Mouse (Mus musculus) neural tube, embryonic 13.5 days (tissue): ENCODE results near the gene Stil. TPM values are rescaled to one million over a fixed set of nuclear protein-coding genes. Genes with fewer than 3 reads are reported as not detected.

ENCODE experiments used
- ATAC-seq: fragments of 200-750 bp; cut with Nextera tagmentation; 2 replicates; pipeline ENCODE4 v1.8.0; 2017; ENCODE audit warnings: low read depth, mild to moderate bottlenecking, moderate TSS enrichment, moderate library complexity
- H3K27ac ChIP-seq: fragments of 300-500 bp; sonication (generic); replicated peaks from 2 replicates; pipeline ENCODE4 v1.5.1; 2015; ENCODE audit warnings: moderate library complexity, mild to moderate bottlenecking, inconsistent platforms
- H3K27me3 ChIP-seq: fragments of 300-500 bp; sonication (generic); 2 replicates; pipeline ENCODE4 v1.6.1; 2015; ENCODE audit warnings: mild to moderate bottlenecking, inconsistent platforms
- H3K36me3 ChIP-seq: fragments of 300-500 bp; sonication (generic); 2 replicates; pipeline ENCODE4 v1.6.1; 2015; ENCODE audit warnings: mild to moderate bottlenecking, inconsistent platforms
- H3K4me1 ChIP-seq: fragments of 300-500 bp; sonication (generic); replicated peaks from 2 replicates; pipeline ENCODE4 v1.6.1; 2015; ENCODE audit warnings: inconsistent platforms
- H3K4me2 ChIP-seq: fragments of 300-500 bp; sonication (generic); 2 replicates; pipeline ENCODE4 v1.6.1; 2015; ENCODE audit warnings: inconsistent platforms, mild to moderate bottlenecking, moderate library complexity
- H3K4me3 ChIP-seq: fragments of 300-500 bp; sonication (generic); 2 replicates; pipeline ENCODE4 v1.5.1; 2015; ENCODE audit warnings: mild to moderate bottlenecking, inconsistent platforms
- H3K9ac ChIP-seq: fragments of 300-500 bp; sonication (generic); 2 replicates; pipeline ENCODE4 v1.6.1; 2015; ENCODE audit warnings: moderate library complexity, mild to moderate bottlenecking, inconsistent platforms
- H3K9me3 ChIP-seq: fragments of 300-500 bp; sonication (generic); 2 replicates; pipeline ENCODE4 v1.6.1; 2016; ENCODE audit warnings: inconsistent platforms
- WGBS: fragments of 180-500 bp; shearing (Covaris S2); methylation state at CpG from one replicate; pipeline ENCODE4 v1.1.7; 2015; 5-methylcytosine and 5-hydroxymethylcytosine counted together
- polyA plus RNA-seq: library from polyadenylated mRNA; unstranded; fragments of >200 nt; fragmentation: Nextera tagmentation; extraction: Ambion mirVana; gene quantifications from 2 replicates; pipeline ENCODE4 v1.2.1, GENCODE M21; 2015

Gene Stil
- polyA plus RNA-seq, 1 experiment from 2014 or later = 1.9 TPM

DNA sequence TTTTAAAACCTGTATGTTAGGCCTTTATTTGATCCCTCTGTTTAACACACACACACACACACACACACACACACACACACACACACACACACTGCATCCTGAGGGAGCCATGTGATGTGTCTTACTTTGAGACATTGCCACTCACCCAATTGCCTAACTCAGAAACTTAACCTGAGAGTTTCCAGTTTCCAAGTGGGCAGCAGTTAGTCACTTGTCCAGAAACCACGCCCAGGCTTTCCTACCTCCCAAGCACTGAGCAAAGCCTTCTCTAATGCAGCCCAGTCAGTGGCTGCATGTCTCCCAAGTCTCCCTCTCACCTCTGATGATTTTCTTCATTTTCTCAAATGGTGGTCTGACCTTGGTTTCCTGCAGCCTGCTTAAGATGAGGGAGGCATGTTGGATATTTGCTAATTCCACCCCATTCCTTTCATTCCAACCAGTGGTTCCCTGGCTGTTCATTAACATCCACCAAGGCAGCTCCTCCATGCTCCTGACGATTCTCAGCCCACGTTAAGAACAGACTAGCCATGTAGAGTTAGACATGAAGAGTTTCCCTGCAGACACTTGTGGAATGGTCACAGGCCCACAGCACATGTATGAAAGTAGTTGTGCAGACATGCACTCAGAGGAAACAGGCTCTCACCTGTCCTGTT, 86.9 kb downstream of the Stil start:
- Histone ChIP-seq H3K4me2 (no peak overlapping the region), H3K9me3 (no peaks in the 10 kb centered on the region), H3K9ac (no peak overlapping the region), H3K36me3 (no peaks in the 10 kb centered on the region), H3K27ac (no peak overlapping the region), H3K4me1 (no peaks in the 10 kb centered on the region), H3K4me3 (no peak overlapping the region), H3K27me3 (peaks cover 59% of the 10 kb centered on the region)
- WGBS = 53% methylated on average over 3 of the region's 3 CpGs
- ATAC-seq = no peak

DNA sequence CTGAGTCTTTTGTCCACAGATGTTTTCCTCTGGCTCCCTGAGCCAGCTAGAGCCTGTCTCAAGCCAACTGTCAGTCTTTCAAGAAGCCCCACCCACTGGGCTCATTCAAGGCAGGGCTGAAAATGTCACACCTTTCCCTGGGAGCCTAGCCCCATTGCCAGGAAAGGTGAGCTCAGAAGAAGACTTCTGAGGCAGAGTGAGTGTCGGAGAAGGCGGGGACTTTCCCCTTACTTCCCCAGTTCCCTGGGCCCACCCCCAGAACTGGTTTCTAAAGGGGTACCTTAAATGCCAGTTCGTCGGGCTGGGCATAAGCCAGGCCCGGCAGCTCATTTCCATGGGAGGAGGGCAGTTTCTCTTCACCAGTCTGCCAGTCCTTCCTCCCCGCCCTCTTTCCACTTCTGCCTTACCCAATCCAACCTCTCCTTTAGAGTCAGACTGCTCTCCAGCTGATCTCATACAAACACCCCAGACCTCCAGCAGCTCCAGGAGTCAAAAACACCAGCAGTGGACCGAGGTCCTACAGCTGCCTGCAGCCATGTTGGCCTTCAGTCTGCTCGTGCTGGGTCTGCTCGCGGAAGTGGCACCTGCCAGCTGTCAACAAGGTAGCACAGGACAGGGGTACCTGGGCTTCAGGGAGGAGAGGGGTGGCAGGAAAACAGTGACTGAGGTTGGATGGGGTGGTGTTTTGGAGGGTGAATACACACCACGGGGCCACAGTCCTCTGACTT, 88.8 kb downstream of the Stil start, which contains the start of gene Pdzk1ip1:
Gene Pdzk1ip1, plus strand, starts transcription at position 98 of the 728 bp plus-strand sequence.
- Histone ChIP-seq H3K4me1 (no peaks in the 10 kb centered on the region), H3K27ac (no peak within 1 kb of the TSS), H3K36me3 (no peaks in the 10 kb centered on the region), H3K4me2 (no peak within 1 kb of the TSS), H3K9me3 (no peaks in the 10 kb centered on the region), H3K4me3 (no peak within 1 kb of the TSS), H3K9ac (no peak within 1 kb of the TSS), H3K27me3 (peaks cover 73% of the 10 kb centered on the region)
- no peak for ATAC-seq
- 20% methylated on average over 11 of the region's 11 CpGs for WGBS

DNA sequence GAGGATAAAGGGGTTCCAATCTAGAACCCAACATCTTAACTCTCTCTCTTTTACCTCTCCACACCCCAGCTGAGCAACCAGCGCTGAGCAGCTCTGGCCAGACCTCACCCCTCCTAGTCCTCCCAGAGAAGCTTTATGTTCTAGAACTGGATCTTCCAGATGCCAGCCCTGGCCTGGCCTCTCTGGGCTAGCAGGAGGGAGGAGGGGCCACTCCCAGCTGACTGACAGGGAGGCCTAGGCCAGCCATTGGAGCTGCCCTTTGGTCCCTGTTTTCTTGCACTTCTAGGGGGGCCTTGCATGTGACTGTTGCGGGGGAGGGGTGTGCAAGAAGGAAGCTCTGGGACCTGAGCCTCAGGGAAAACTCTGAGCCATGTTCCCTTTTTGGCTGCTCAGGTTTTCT, 90.6 kb downstream of the Stil start:
- no peaks in the 10 kb centered on the region for H3K36me3 ChIP-seq
- no peak overlapping the region for H3K4me2 ChIP-seq
- peaks cover 75% of the 10 kb centered on the region for H3K27me3 ChIP-seq
- WGBS = 67% methylated on average over 2 of the region's 2 CpGs
- no peak overlapping the region for H3K4me3 ChIP-seq
- H3K27ac ChIP-seq = no peak overlapping the region
- H3K9me3 ChIP-seq = no peaks in the 10 kb centered on the region
- H3K9ac ChIP-seq = no peak overlapping the region
- no peak for ATAC-seq
- peaks cover 3% of the 10 kb centered on the region for H3K4me1 ChIP-seq

DNA sequence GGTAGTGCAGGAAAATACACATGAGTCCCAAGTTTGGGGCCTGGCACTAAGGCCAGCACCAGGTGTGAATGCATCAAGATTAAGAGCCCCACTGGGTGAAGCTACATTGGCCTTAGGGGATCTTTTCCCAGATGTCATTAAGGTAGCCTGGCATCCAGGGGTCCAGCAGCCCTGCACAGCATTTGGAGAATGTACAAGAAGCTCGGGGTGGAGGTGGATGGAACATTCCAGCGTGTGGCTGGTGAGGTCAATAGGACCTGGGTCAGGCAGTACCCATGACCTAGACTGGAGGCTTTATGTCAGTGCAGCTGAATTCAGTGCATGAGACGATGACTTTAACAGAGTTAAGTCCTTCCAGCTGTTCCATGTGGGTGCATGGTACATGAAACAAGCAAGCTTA, 91.8 kb downstream of the Stil start:
- Histone ChIP-seq H3K27ac (no peak overlapping the region), H3K4me1 (peaks cover 15% of the 10 kb centered on the region), H3K9me3 (no peaks in the 10 kb centered on the region), H3K36me3 (no peaks in the 10 kb centered on the region), H3K4me2 (no peak overlapping the region), H3K27me3 (peaks cover 80% of the 10 kb centered on the region), H3K4me3 (no peak overlapping the region), H3K9ac (no peak overlapping the region)
- ATAC-seq = no peak
- WGBS = 83% methylated on average over 3 of the region's 3 CpGs

Other genes with a start within 250 kb of the Stil start
- gene Gm12830, start 178.4 kb upstream of the Stil start, polyA plus RNA-seq = not detected in 2 replicates
- 0.50 and 0.62 TPM in 2 replicates for gene Foxd2, start 91.3 kb upstream of the Stil start, polyA plus RNA-seq
- gene Foxe3, start 74.1 kb upstream of the Stil start, polyA plus RNA-seq = not detected in 2 replicates
- gene Cmpk1, start 12.9 kb upstream of the Stil start, polyA plus RNA-seq = 188 and 199 TPM in 2 replicates
- 1.9 and 2.0 TPM in 2 replicates for gene Tal1, start 56.3 kb downstream of the Stil start, polyA plus RNA-seq
- 5.7 and 5.8 TPM in 2 replicates for gene Pdzk1ip1, start 88.5 kb downstream of the Stil start, polyA plus RNA-seq
- 5.5 and 7.1 TPM in 2 replicates for gene Cyp4x1, start 134.1 kb downstream of the Stil start, polyA plus RNA-seq
- gene Cyp4a29, start 241.9 kb downstream of the Stil start, polyA plus RNA-seq = not detected in 2 replicates